Mouse (Mus musculus) ES-Bruce4 (cell line): Measurements from ENCODE around the gene Memo1.

Experiments
- CTCF ChIP-seq: IDR thresholded peaks from one replicate; pipeline ENCODE4 v1.8.1; 2011; ENCODE audit warnings: low read depth, low read length
- EP300 ChIP-seq: IDR thresholded peaks from 2 replicates; pipeline ENCODE4 v1.6.1; 2011; ENCODE audit warnings: low read depth, low read length; ENCODE audit not compliant: insufficient read depth
- POLR2A ChIP-seq: IDR thresholded peaks from one replicate; pipeline ENCODE4 v1.8.1; 2011; ENCODE audit warnings: low read length; ENCODE audit not compliant: insufficient read depth

GRCm38 (mm10) chr17:74278966-74279869 lies 16.1 kb downstream of the Memo1 start:
- TF ChIP-seq EP300: no peak
- TF ChIP-seq CTCF: no peak
- TF ChIP-seq POLR2A: no peak
